Mouse (Mus musculus): ENCODE results near the gene Lcn11. TPM values are rescaled to one million over a fixed set of nuclear protein-coding genes. Genes with fewer than 3 reads are reported as not detected.

Gene Lcn11
- not detected in 2 replicates for polyA plus RNA-seq (2021; fragmentation: Nextera tagmentation)
- long read RNA-seq, experiment 1: 0 reads
- long read RNA-seq, experiment 2: 0 reads

DNA sequence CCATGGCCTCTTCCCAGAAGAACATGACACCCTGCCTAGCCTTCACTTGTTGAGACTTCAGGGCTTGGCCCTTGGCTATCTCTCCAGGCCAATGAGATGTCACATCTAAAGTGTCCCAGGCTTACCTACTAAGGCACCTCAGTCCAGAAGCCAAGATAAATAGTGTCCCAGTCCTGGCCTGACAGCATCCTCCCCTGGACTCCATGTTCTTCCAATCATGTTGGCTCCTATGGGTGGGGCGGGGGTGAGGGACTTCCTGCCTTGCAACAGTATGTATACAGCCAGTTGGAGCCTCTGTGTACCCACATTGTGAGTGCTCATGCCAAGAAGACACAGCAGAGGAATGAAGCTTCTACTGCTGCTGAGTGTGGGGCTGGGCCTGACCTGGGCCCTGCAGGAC, at the start of gene Lcn11:
TSS of gene Lcn11 (plus strand) at position 301 of the 400 bp plus-strand sequence.

DNA sequence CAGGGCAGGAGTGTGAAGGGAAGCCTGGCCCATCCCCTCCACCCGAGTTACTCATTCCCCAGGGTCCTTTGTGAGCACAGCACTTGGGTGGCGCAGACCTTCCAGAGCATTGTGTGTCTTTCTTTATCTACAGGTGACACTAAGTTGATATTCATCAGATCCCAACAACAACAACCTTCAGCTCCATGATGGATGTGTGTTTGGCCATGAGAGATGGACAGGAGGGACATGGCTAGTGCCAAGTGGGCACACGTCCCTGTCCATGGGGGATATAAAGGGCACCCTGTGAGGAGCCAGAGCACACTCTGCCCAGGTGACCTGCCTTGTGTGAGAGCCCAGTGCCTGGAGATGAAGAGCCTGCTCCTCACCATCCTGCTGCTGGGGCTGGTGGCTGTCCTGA, 40.1 kb upstream of the Lcn11 start, which contains the start of gene Obp2b:
TSS of gene Obp2b (plus strand) at position 301 of the 400 bp plus-strand sequence.

GRCm38 (mm10) chr2:25765269-25765668, 11.5 kb upstream of the Lcn11 start, which contains the start of gene Lcn3:
TSS of gene Lcn3 (plus strand) at chr2:25765569.

DNA sequence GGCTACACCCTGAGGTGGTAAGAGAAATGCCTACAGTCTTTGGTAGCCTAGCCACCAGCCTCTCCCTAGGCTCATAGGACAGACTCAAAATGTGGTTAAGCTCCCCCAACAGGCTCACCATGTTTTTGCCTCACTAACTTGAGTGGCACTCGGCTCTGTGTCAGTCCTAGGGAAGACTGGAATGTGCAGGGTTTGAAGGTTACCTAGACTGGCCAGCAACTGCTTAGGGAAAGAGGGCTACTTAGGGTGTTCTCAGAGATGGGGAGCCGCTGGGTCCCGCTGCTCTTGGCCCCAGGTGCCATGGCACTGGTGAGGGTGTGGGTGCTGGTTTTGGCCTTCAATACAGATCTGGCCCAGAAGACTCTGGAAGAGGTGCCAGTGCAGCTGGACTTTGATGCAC, 5.1 kb downstream of the Lcn11 start, which contains the start of gene Gm13539:
TSS of gene Gm13539 (plus strand) at position 301 of the 400 bp plus-strand sequence.

GRCm38 (mm10) chr2:25815748-25816147, 38.9 kb downstream of the Lcn11 start, which contains the start of gene Glt6d1:
TSS of gene Glt6d1 (minus strand) at chr2:25815848.

GRCm38 (mm10) chr2:25822806-25823205, 46.0 kb downstream of the Lcn11 start, which contains the start of gene Lcn9:
TSS of gene Lcn9 (plus strand) at chr2:25823153.

Other genes with a start within 250 kb of the Lcn11 start
- gene Traf2, start 230.1 kb upstream of the Lcn11 start, polyA plus RNA-seq (2021; fragmentation: Nextera tagmentation): 9.9 and 10.3 TPM in 2 replicates
- 801 and 843 TPM in 2 replicates for gene Edf1, start 219.2 kb upstream of the Lcn11 start, polyA plus RNA-seq (2021; fragmentation: Nextera tagmentation)
- gene Mamdc4, start 202.2 kb upstream of the Lcn11 start, polyA plus RNA-seq (2021; fragmentation: Nextera tagmentation): 25.8 and 27.1 TPM in 2 replicates
- 151 and 165 TPM in 2 replicates for gene Phpt1, start 201.8 kb upstream of the Lcn11 start, polyA plus RNA-seq (2021; fragmentation: Nextera tagmentation)
- 13.5 and 18.7 TPM in 2 replicates for gene Ajm1, start 195.3 kb upstream of the Lcn11 start, polyA plus RNA-seq (2021; fragmentation: Nextera tagmentation)
- 58.2 and 69.1 TPM in 2 replicates for gene Rabl6, start 168.5 kb upstream of the Lcn11 start, polyA plus RNA-seq (2021; fragmentation: Nextera tagmentation)
- 0.83 and 1.1 TPM in 2 replicates for gene Ccdc183, start 159.3 kb upstream of the Lcn11 start, polyA plus RNA-seq (2021; fragmentation: Nextera tagmentation)
- 44.7 and 48.2 TPM in 2 replicates for gene Tmem141, start 155.0 kb upstream of the Lcn11 start, polyA plus RNA-seq (2021; fragmentation: Nextera tagmentation)
- 0.33 and 0.40 TPM in 2 replicates for gene Fcna, start 149.0 kb upstream of the Lcn11 start, polyA plus RNA-seq (2021; fragmentation: Nextera tagmentation)
- gene Lcn8, start 123.9 kb upstream of the Lcn11 start, polyA plus RNA-seq (2021; fragmentation: Nextera tagmentation): not detected in 2 replicates
- gene Lcn5, start 119.1 kb upstream of the Lcn11 start, polyA plus RNA-seq (2021; fragmentation: Nextera tagmentation): not detected in 2 replicates
- gene Lcn6, start 100.2 kb upstream of the Lcn11 start, polyA plus RNA-seq (2021; fragmentation: Nextera tagmentation): not detected in 2 replicates
- gene Lcn10, start 94.3 kb upstream of the Lcn11 start, polyA plus RNA-seq (2021; fragmentation: Nextera tagmentation): not detected in 2 replicates
- not detected in 2 replicates for gene Obp2a, start 77.0 kb upstream of the Lcn11 start, polyA plus RNA-seq (2021; fragmentation: Nextera tagmentation)
- gene Bmyc, start 70.3 kb upstream of the Lcn11 start, polyA plus RNA-seq (2021; fragmentation: Nextera tagmentation): 212 and 245 TPM in 2 replicates
- not detected in 2 replicates for gene Obp2b, start 40.0 kb upstream of the Lcn11 start, polyA plus RNA-seq (2021; fragmentation: Nextera tagmentation)
- gene Lcn3, start 11.4 kb upstream of the Lcn11 start, polyA plus RNA-seq (2021; fragmentation: Nextera tagmentation): not detected in 2 replicates
- not detected in 2 replicates for gene Gm13539, start 5.2 kb downstream of the Lcn11 start, polyA plus RNA-seq (2021; fragmentation: Nextera tagmentation)
- not detected in 2 replicates for gene Glt6d1, start 38.8 kb downstream of the Lcn11 start, polyA plus RNA-seq (2021; fragmentation: Nextera tagmentation)
- gene Lcn9, start 46.1 kb downstream of the Lcn11 start, polyA plus RNA-seq (2021; fragmentation: Nextera tagmentation): not detected in 2 replicates
- gene Sohlh1, start 70.2 kb downstream of the Lcn11 start, polyA plus RNA-seq (2021; fragmentation: Nextera tagmentation): 0.10 TPM in 1 of 2 replicates, not detected in the other
- 6.0 and 6.2 TPM in 2 replicates for gene Kcnt1, start 86.7 kb downstream of the Lcn11 start, polyA plus RNA-seq (2021; fragmentation: Nextera tagmentation)
- 7.7 and 11.1 TPM in 2 replicates for gene Camsap1, start 206.3 kb downstream of the Lcn11 start, polyA plus RNA-seq (2021; fragmentation: Nextera tagmentation)
- gene Ubac1, start 244.7 kb downstream of the Lcn11 start, polyA plus RNA-seq (2021; fragmentation: Nextera tagmentation): 21.4 and 21.9 TPM in 2 replicates